Mouse (Mus musculus) CH12.LX (cell line): ENCODE data around the gene Med11.

Experiments used
- CHD1 ChIP-seq: IDR thresholded peaks from 2 replicates; pipeline ENCODE4 v1.6.1; 2012; ENCODE audit warnings: low read depth, low read length, improper control_type of control experiment, inconsistent platforms
- CTCF ChIP-seq, 2 experiments: IDR thresholded peaks in 1 of 2; conservative IDR thresholded peaks in 1 of 2; 2 replicates each; pipeline ENCODE4 v1.5.1; 2011 to 2012; ENCODE audit warnings: low read depth in 2 of 2, low read length in 2 of 2, improper control_type of control experiment in 1 of 2, inconsistent platforms in 1 of 2, mild to moderate bottlenecking in 1 of 2, moderate library complexity in 1 of 2
- E2F4 ChIP-seq: IDR thresholded peaks from 2 replicates; pipeline ENCODE4 v1.6.1; 2011; ENCODE audit warnings: low read depth, low read length, improper control_type of control experiment; ENCODE audit not compliant: insufficient replicate concordance
- POLR2A ChIP-seq: IDR thresholded peaks from 2 replicates; pipeline ENCODE4 v1.6.1; 2011; ENCODE audit warnings: low read depth, mild to moderate bottlenecking, improper control_type of control experiment, low read length
- RAD21 ChIP-seq: IDR thresholded peaks from 2 replicates; pipeline ENCODE4 v1.6.1; 2011; ENCODE audit warnings: low read depth, mild to moderate bottlenecking, low read length, improper control_type of control experiment, moderate library complexity

GRCm38 (mm10) chr11:70469764-70470163, 18.0 kb downstream of the Med11 start:
- TF ChIP-seq CTCF (conservative IDR thresholded peaks at IDR 0.05 in 1 of 2, IDR thresholded peaks at IDR 0.05 in 1 of 2; ENCODE audit: low read depth in 2 of 2, low read length in 2 of 2) = no peak
- no peak for TF ChIP-seq POLR2A
- no peak for TF ChIP-seq CHD1
- no peak for TF ChIP-seq E2F4
- no peak for TF ChIP-seq RAD21
